Mouse (Mus musculus): ENCODE measurements at regions not wholly inside any gene's neighbourhood (a gene's known extent, or its start where the extent isn't known, plus 50 kb on each side); places are given as distances from the start of the nearest gene placed in this dataset.

DNA sequence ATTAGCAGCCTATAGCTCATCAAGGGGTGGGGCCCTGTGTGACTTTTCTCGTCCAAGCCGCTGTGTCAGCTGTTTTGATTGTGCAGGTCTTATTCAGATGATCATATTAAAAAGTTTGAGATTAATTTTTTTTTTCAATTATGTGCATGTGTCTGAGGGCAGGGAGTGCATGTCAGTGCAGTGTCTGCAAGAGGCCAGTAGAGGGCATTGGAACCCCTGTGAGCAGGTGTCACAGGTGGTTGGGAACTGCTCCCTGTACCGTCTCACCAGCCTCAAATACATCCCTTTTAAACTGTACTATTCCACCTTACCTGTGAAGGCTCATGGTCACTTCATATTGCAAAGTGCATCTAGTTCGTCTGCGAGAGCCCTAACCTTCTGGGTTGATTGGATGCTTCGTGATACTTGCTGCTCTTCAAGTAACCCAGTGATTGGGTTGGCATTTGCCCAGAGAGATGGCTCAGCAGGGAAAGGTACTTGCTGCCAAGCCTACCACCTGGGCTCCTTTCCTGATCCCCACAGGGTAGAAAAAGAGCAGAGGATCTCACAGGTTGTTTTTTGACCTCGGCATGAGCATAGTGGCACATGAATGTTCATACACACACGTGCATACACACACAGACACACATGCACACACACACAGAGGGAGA lies 178.3 kb upstream of the Fam19a5 start:
- Histone ChIP-seq H3K36me3 (replicated peaks; ENCODE audit: low read length) (no peaks in the 10 kb centered on the region), H3K4me1 (no peaks in the 10 kb centered on the region), H3K9me3 (peaks cover 60% of the 10 kb centered on the region), H3K4me3 (replicated peaks) (no peak overlapping the region), H3K27me3 (replicated peaks) (no peaks in the 10 kb centered on the region)
- TF ChIP-seq GATA1 (IDR thresholded peaks at IDR 0.05; ENCODE audit: borderline replicate concordance, low read length) (no peak), FLI1 (IDR thresholded peaks at IDR 0.05; ENCODE audit: low read length) (no peak)

DNA sequence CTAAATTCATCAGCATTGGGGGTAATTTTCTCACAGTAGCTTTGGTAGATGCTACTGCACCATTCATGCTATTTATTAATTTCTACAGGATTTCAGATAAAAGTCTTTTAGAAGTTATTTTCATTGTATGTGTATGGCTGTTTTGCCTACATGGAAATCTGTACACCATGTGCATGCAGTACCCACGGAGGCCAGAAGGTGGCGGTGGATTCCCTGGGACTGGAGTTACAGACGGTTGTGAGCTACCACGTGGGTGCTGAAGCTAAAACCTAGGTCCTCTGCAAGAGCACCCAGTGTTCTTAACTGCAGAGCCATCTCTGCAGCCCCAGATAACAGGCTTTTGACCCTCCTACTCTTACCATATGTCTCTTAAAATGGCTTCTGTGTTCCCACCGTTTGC lies 176.7 kb upstream of the Fam19a5 start:
- Histone ChIP-seq H3K9me3 (peaks cover 71% of the 10 kb centered on the region), H3K4me1 (no peaks in the 10 kb centered on the region), H3K27me3 (replicated peaks) (no peaks in the 10 kb centered on the region), H3K36me3 (replicated peaks; ENCODE audit: low read length) (no peaks in the 10 kb centered on the region), H3K4me3 (replicated peaks) (no peak overlapping the region)
- TF ChIP-seq GATA1 (IDR thresholded peaks at IDR 0.05; ENCODE audit: borderline replicate concordance, low read length), result no peak
- TF ChIP-seq FLI1 (IDR thresholded peaks at IDR 0.05; ENCODE audit: low read length), result no peak

DNA sequence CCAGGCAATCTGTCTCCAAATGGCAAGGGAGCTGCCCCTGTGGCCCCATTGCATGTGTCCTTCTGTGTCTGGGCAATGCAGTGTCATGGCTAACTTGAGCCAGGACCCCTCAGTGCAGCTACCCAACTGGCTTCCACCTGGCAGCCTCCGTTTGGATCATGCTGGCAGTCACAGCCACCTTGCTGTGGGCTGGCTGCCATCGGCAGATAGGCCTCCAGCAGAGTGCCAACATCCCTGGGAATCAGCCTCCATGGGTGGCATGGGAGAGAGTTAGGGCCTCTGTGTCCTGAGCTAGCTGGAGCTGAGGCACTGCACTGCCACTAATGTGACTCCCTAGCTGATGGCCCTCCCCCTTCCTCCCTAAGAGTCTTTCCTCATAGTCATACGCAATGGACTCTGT lies 174.7 kb upstream of the Fam19a5 start:
- no peaks in the 10 kb centered on the region for H3K27me3 ChIP-seq (replicated peaks)
- no peaks in the 10 kb centered on the region for H3K36me3 ChIP-seq (replicated peaks; ENCODE audit: low read length)
- H3K4me3 ChIP-seq (replicated peaks), result peak overlapping the region; percentile 44
- peaks cover 76% of the 10 kb centered on the region for H3K9me3 ChIP-seq
- TF ChIP-seq GATA1 (IDR thresholded peaks at IDR 0.05; ENCODE audit: borderline replicate concordance, low read length) (no peak), FLI1 (IDR thresholded peaks at IDR 0.05; ENCODE audit: low read length) (no peak)
- no peaks in the 10 kb centered on the region for H3K4me1 ChIP-seq

DNA sequence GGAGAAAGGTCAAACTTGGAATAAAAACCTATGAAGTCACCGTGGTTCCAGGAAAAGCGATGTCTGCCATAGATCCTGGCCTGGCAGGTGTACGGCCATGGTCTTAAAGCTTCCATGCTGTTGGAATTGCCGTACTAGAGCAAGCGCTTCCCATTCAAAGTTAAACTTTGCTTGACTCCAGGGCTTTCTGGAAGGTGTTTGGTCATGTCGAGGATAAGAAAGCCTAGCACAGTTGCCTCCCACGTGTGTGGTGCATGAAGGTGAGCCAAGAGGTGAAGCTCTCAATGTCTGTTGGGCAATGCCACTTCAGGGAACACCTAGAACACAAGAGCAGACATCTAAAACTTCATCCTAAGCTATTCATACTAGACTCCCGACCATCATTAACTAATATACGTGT lies 174.3 kb upstream of the Fam19a5 start:
- TF ChIP-seq GATA1 (IDR thresholded peaks at IDR 0.05; ENCODE audit: borderline replicate concordance, low read length) (no peak), FLI1 (IDR thresholded peaks at IDR 0.05; ENCODE audit: low read length) (no peak)
- no peaks in the 10 kb centered on the region for H3K36me3 ChIP-seq (replicated peaks; ENCODE audit: low read length)
- no peaks in the 10 kb centered on the region for H3K4me1 ChIP-seq
- no peak overlapping the region for H3K4me3 ChIP-seq (replicated peaks)
- H3K27me3 ChIP-seq (replicated peaks), result no peaks in the 10 kb centered on the region
- peaks cover 80% of the 10 kb centered on the region for H3K9me3 ChIP-seq

DNA sequence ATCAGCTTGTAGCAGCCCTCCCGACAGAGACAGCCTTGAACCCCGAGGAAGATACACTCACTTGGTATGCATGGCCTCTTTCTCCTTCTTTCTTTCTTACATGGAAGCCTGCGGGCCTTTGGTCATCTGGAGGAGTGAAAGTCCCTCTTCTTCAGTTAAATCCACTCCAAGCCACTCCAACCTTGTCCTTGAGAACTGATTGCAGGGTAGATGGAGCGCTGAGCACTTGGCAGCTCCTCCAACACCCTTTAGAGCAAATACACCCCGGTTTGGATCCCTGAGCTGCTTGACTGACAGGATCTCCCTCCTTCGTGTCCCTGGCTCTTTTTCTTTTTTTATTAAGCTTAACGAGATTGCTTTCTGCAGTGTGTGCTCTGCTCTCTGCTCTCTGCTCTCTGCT lies 173.3 kb upstream of the Fam19a5 start:
- H3K9me3 ChIP-seq, result peaks cover 84% of the 10 kb centered on the region

DNA sequence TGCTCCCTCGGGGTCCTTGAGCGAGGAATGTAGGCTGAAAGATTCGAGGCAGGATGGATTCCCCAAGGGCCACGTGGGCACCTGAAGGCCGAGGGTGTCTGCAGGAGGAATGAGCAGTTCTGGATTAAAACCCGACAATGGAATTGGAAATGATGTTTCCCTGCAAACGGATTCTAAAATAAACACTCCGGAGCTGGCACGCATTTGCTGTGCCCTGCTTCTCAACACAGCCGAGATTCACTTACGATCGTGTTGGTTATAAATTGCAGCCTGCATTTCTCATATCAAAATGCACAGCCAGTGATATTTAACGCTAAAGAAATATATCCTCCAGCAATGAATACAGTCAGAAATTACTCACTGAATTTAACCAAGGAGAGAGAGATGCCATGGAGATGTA lies 169.4 kb upstream of the Fam19a5 start:
- H3K4me3 ChIP-seq (replicated peaks), result no peak overlapping the region
- H3K9me3 ChIP-seq, result peaks cover 83% of the 10 kb centered on the region
- no peak for TF ChIP-seq GATA1 (IDR thresholded peaks at IDR 0.05; ENCODE audit: borderline replicate concordance, low read length)
- no peak for TF ChIP-seq FLI1 (IDR thresholded peaks at IDR 0.05; ENCODE audit: low read length)
- H3K4me1 ChIP-seq, result no peaks in the 10 kb centered on the region
- H3K36me3 ChIP-seq (replicated peaks; ENCODE audit: low read length), result no peaks in the 10 kb centered on the region
- H3K27me3 ChIP-seq (replicated peaks), result no peaks in the 10 kb centered on the region

More for the DNA sequence above, 173.3 kb upstream of the Fam19a5 start:
- Histone ChIP-seq H3K36me3 (replicated peaks; ENCODE audit: low read length) (no peaks in the 10 kb centered on the region), H3K27me3 (replicated peaks) (no peaks in the 10 kb centered on the region), H3K4me3 (replicated peaks) (no peak overlapping the region), H3K4me1 (no peaks in the 10 kb centered on the region)
- TF ChIP-seq FLI1 (IDR thresholded peaks at IDR 0.05; ENCODE audit: low read length), result no peak
- no peak for TF ChIP-seq GATA1 (IDR thresholded peaks at IDR 0.05; ENCODE audit: borderline replicate concordance, low read length)

DNA sequence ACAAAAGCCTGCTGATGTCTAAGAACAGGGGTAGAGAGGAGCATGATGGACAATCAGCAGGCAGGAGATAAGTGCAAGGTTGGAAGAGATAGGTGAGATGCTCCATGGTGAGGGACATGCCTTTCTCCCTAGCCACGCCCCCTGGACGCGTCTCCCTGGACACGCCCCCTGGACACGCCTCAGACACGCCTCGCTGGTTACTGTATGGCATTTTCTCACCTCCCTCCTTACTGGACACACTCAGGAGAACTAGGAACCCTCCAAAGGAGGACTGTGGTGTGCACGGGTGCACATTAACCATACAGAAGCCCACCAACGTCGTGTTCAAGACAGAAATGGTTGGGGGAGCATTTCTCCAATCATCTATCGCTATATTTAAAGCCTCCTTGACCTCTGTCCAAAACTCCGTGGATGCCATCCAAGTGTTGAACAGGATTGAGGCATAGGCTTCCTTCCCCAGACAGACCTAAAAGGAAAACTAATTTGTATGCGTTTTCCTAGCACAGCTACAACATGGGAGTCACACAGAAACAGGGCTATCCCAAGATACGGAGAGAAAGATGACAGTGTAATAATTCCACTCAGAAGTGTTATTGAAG lies 168.4 kb upstream of the Fam19a5 start:
- H3K9me3 ChIP-seq, result peaks cover 83% of the 10 kb centered on the region
- H3K27me3 ChIP-seq (replicated peaks), result no peaks in the 10 kb centered on the region
- H3K4me3 ChIP-seq (replicated peaks), result peak overlapping the region; percentile 76
- H3K4me1 ChIP-seq, result no peaks in the 10 kb centered on the region
- H3K36me3 ChIP-seq (replicated peaks; ENCODE audit: low read length), result no peaks in the 10 kb centered on the region
- TF ChIP-seq FLI1 (IDR thresholded peaks at IDR 0.05; ENCODE audit: low read length), result no peak
- no peak for TF ChIP-seq GATA1 (IDR thresholded peaks at IDR 0.05; ENCODE audit: borderline replicate concordance, low read length)

DNA sequence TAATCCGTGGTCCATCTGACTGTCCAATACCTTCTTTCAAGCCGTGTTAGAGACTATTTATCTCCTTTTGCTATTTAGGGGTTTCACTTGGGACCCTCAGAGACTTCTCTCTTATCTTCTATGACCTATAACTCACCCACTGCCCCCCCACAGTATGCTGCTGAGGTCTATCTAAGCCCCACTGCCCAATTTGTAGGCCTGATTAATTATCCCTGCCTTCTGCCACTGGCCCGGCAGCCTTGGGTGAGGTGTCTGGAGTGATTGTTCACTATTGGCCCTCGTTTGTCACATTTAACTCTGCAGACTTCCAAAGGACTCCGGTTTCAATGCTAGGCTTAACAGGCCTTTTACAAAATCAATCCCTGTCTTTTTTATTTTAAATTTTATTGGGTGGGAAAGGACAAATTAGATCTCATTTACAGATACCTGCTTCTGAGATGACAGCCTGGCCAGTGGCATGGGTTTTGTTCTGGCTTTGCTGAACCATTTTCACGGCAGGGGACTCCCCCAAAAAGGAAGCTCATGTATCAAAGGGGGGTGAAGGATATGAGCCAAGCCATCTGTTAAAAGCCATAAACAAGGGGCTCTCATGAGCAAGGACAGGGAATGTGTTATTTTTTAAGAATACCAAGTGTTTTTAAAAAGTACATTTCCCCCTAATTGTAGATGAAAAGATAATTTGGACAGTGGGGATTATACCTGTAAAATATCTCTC lies 160.4 kb upstream of the Fam19a5 start:
- Histone ChIP-seq H3K4me1 (no peaks in the 10 kb centered on the region), H3K9me3 (peaks cover 89% of the 10 kb centered on the region), H3K36me3 (replicated peaks; ENCODE audit: low read length) (no peaks in the 10 kb centered on the region), H3K4me3 (replicated peaks) (no peak overlapping the region), H3K27me3 (replicated peaks) (no peaks in the 10 kb centered on the region)
- no peak for TF ChIP-seq FLI1 (IDR thresholded peaks at IDR 0.05; ENCODE audit: low read length)
- no peak for TF ChIP-seq GATA1 (IDR thresholded peaks at IDR 0.05; ENCODE audit: borderline replicate concordance, low read length)

DNA sequence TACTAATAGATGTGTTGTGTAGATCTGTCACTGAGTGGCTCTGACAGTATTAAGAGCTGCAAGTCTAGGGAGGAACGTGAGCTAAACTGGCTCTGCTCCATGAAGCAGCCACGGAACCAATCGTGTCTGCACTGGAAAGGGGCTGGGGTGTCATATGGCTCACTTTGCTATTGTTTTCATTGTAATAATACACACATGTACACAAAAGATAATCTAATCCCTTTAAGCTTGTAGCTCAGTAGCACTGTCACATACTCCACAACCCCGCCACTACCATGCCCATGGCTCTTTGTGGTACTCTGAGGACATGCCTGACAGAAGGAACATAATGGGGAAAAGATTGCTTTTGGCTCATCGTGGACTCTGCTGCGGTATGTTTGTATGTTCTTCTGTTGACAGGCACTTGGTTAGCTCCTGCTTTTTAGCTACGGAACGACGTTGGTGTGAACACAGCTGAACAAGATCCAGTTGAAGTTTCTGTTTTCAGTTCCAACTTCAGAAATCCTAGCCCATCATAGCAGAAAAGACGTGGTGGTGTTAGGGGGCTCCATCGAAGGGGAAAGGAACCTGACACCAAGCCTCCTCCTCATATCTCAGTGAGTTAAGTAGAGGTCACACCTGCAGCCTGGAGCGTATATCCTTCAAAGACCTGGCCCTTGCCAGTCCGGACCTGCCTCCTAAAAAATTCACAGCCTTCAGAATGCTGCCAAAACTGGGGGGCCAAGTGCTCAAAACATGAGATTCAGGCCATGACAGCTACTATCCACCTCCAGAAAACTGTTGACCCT lies 159.6 kb upstream of the Fam19a5 start:
- no peaks in the 10 kb centered on the region for H3K4me1 ChIP-seq
- H3K9me3 ChIP-seq, result peaks cover 89% of the 10 kb centered on the region
- H3K4me3 ChIP-seq (replicated peaks), result no peak overlapping the region
- no peak for TF ChIP-seq GATA1 (IDR thresholded peaks at IDR 0.05; ENCODE audit: borderline replicate concordance, low read length)
- no peak for TF ChIP-seq FLI1 (IDR thresholded peaks at IDR 0.05; ENCODE audit: low read length)
- H3K27me3 ChIP-seq (replicated peaks), result no peaks in the 10 kb centered on the region
- no peaks in the 10 kb centered on the region for H3K36me3 ChIP-seq (replicated peaks; ENCODE audit: low read length)
